Comparison of ENCODE assay signal across 8 mouse cellular contexts in genomic region chr3:90508287-90508949, GRCm38 (mm10). TPM values are rescaled to one million over a fixed set of nuclear protein-coding genes. Genes with fewer than 3 reads are reported as not detected.
DNase-seq lines count a peak whose midpoint lies in the region; ATAC-seq lines count a peak whose summit lies in the region.

No protein-coding gene starts in this region.

- intact Hi-C loops in heart, postnatal 36 days (cut with DNase I): loop anchor here (2.0 kb wide), 1 partner anchor 18 kb away; the partner anchor contains the start of gene Snapin

- H3K9ac ChIP-seq in heart, embryonic 15.5 days: peak overlapping the region; percentile 96
- H3K9ac ChIP-seq in hindbrain, embryonic 11.5 days (ENCODE audit: low read depth, low read length): peak overlapping the region; percentile 87
- peak overlapping the region; percentile 96 for H3K9ac ChIP-seq in midbrain, embryonic 15.5 days

- H3K9me3 ChIP-seq in heart, embryonic 15.5 days (replicated peaks): no peaks in the 10 kb centered on the region
- no peaks in the 10 kb centered on the region for H3K9me3 ChIP-seq in hindbrain, embryonic 11.5 days (ENCODE audit: control insufficient read depth, low read length)
- H3K9me3 ChIP-seq in midbrain, embryonic 15.5 days: no peaks in the 10 kb centered on the region

- peak overlapping the region; percentile 84 for H3K4me3 ChIP-seq in heart, embryonic 15.5 days
- H3K4me3 ChIP-seq in hindbrain, embryonic 11.5 days (ENCODE audit: low read depth, low read length): peak overlapping the region; percentile 77
- peak overlapping the region; percentile 98 for H3K4me3 ChIP-seq in midbrain, embryonic 15.5 days

- peak overlapping the region; percentile 93 for H3K27ac ChIP-seq in heart, embryonic 15.5 days
- H3K27ac ChIP-seq in hindbrain, embryonic 11.5 days (ENCODE audit: low read depth, low read length): peak overlapping the region; percentile 86
- H3K27ac ChIP-seq in midbrain, embryonic 15.5 days: peak overlapping the region; percentile 97

- H3K27me3 ChIP-seq in heart, embryonic 15.5 days: no peaks in the 10 kb centered on the region
- no peaks in the 10 kb centered on the region for H3K27me3 ChIP-seq in hindbrain, embryonic 11.5 days (ENCODE audit: control insufficient read depth, insufficient read depth, low read length)
- peaks cover 7% of the 10 kb centered on the region; the same call in 1 of the 2 replicates for H3K27me3 ChIP-seq in midbrain, embryonic 15.5 days (replicated peaks)

- no peak for DNase-seq in heart, postnatal 36 days
- DNase-seq in MEL-GATA-1-ER (ENCODE audit: extremely low read depth, low read depth): peak; percentile 36
- DNase-seq in hindbrain, embryonic 11.5 days (ENCODE audit: low spot score): no peak
- no peak for DNase-seq in adrenal gland, adult 8-10 months
- no peak for DNase-seq in ovary, adult 18-20 months (ENCODE audit: low spot score)
- no peak for DNase-seq in thymus, postnatal 4 days

- ATAC-seq in heart, embryonic 15.5 days (replicated peaks; ENCODE audit: insufficient number of reproducible peaks, insufficient read depth, low FRiP score, low read depth): no peak
- ATAC-seq in hindbrain, embryonic 11.5 days (ENCODE audit: low FRiP score): no peak
- no peak for ATAC-seq in midbrain, embryonic 15.5 days (replicated peaks)

- peaks cover 43% of the 10 kb centered on the region for H3K36me3 ChIP-seq in heart, embryonic 15.5 days
- peaks cover 12% of the 10 kb centered on the region; the same call in 1 of the 2 replicates for H3K36me3 ChIP-seq in hindbrain, embryonic 11.5 days (ENCODE audit: control insufficient read depth, insufficient read depth, low read length)
- H3K36me3 ChIP-seq in midbrain, embryonic 15.5 days (replicated peaks): peaks cover 23% of the 10 kb centered on the region; the same call in 1 of the 2 replicates

- peaks cover 30% of the 10 kb centered on the region for H3K4me1 ChIP-seq in heart, embryonic 15.5 days (replicated peaks)
- 0 out of 2 replicates have a peak, but pooled peaks cover 2% of the 10 kb centered on the region for H3K4me1 ChIP-seq in hindbrain, embryonic 11.5 days (replicated peaks; ENCODE audit: control insufficient read depth, insufficient read depth, low read length)
- H3K4me1 ChIP-seq in midbrain, embryonic 15.5 days: peaks cover 29% of the 10 kb centered on the region

- WGBS in heart, embryonic 15.5 days: 3% methylated on average over 20 of the region's 20 CpGs
- 7% methylated on average over 20 of the region's 20 CpGs for whole genome bisulfite sequencing in hindbrain, embryonic 11.5 days
- 4% methylated on average over 20 of the region's 20 CpGs for WGBS in midbrain, embryonic 15.5 days

- peak overlapping the region; percentile 66 for H3K4me2 ChIP-seq in heart, embryonic 15.5 days
- peak overlapping the region; percentile 83 for H3K4me2 ChIP-seq in hindbrain, embryonic 11.5 days (replicated peaks; ENCODE audit: low read depth, low read length)
- H3K4me2 ChIP-seq in midbrain, embryonic 15.5 days: peak overlapping the region; percentile 68

RNA-seq across cellular contexts. Expression of gene Chtop, which starts 0.9 kb away (rescaled TPM):
- polyA plus RNA-seq in heart, embryonic 15.5 days (2015; fragmentation: Nextera tagmentation; extraction: Ambion mirVana): 90.9 and 98.3 TPM in 2 replicates
- total RNA-seq in heart, postnatal 36 days (2021): 100 to 1,000 TPM in 1 of 2 experiments, 10 to 100 TPM in 1; 92.7 to 106 TPM
- 138 and 143 TPM in 2 replicates for polyA plus RNA-seq in hindbrain, embryonic 11.5 days (2014; fragmentation: Nextera tagmentation; extraction: Ambion mirVana)
- polyA plus RNA-seq in midbrain, embryonic 15.5 days (2015; fragmentation: Nextera tagmentation; extraction: Ambion mirVana): 184 and 185 TPM in 2 replicates
- total RNA-seq in adrenal gland, adult 8-10 months (2022): 100 to 1,000 TPM; 114 to 130 (median 125) TPM

RNA-seq across cellular contexts. Expression of gene S100a1, which starts 5.8 kb away (rescaled TPM):
- 247 and 315 TPM in 2 replicates for polyA plus RNA-seq in heart, embryonic 15.5 days (2015; fragmentation: Nextera tagmentation; extraction: Ambion mirVana)
- total RNA-seq in heart, postnatal 36 days (2021): 100 to 1,000 TPM; 897 to 921 TPM
- 8.4 and 9.8 TPM in 2 replicates for polyA plus RNA-seq in hindbrain, embryonic 11.5 days (2014; fragmentation: Nextera tagmentation; extraction: Ambion mirVana)
- polyA plus RNA-seq in midbrain, embryonic 15.5 days (2015; fragmentation: Nextera tagmentation; extraction: Ambion mirVana): 11.5 and 13.4 TPM in 2 replicates
- total RNA-seq in adrenal gland, adult 8-10 months (2022): 100 to 1,000 TPM in 2 of 4 experiments, 10 to 100 TPM in 2; 80.7 to 112 (median 94.7) TPM

RNA-seq across cellular contexts. Expression of gene S100a13, which starts 5.8 kb away (rescaled TPM):
- 73.0 and 94.1 TPM in 2 replicates for polyA plus RNA-seq in heart, embryonic 15.5 days (2015; fragmentation: Nextera tagmentation; extraction: Ambion mirVana)
- total RNA-seq in heart, postnatal 36 days (2021): 10 to 100 TPM; 31.2 to 32.1 TPM
- polyA plus RNA-seq in hindbrain, embryonic 11.5 days (2014; fragmentation: Nextera tagmentation; extraction: Ambion mirVana): 10.9 and 15.0 TPM in 2 replicates
- 7.0 and 7.4 TPM in 2 replicates for polyA plus RNA-seq in midbrain, embryonic 15.5 days (2015; fragmentation: Nextera tagmentation; extraction: Ambion mirVana)
- 10 to 100 TPM; 21.7 to 26.9 (median 23.4) TPM for total RNA-seq in adrenal gland, adult 8-10 months (2022)

RNA-seq across cellular contexts. Expression of gene Snapin, which starts 17.6 kb away (rescaled TPM):
- 71.5 and 75.1 TPM in 2 replicates for polyA plus RNA-seq in heart, embryonic 15.5 days (2015; fragmentation: Nextera tagmentation; extraction: Ambion mirVana)
- 10 to 100 TPM; 61.0 to 71.3 TPM for total RNA-seq in heart, postnatal 36 days (2021)
- 72.3 and 77.9 TPM in 2 replicates for polyA plus RNA-seq in hindbrain, embryonic 11.5 days (2014; fragmentation: Nextera tagmentation; extraction: Ambion mirVana)
- 83.4 and 89.2 TPM in 2 replicates for polyA plus RNA-seq in midbrain, embryonic 15.5 days (2015; fragmentation: Nextera tagmentation; extraction: Ambion mirVana)
- total RNA-seq in adrenal gland, adult 8-10 months (2022): 100 to 1,000 TPM in 1 of 4 experiments, 10 to 100 TPM in 3; 73.3 to 105 (median 83.4) TPM

RNA-seq across cellular contexts. Expression of gene S100a14, which starts 18.2 kb away (rescaled TPM):
- polyA plus RNA-seq in heart, embryonic 15.5 days (2015; fragmentation: Nextera tagmentation; extraction: Ambion mirVana): 1.1 and 7.5 TPM in 2 replicates
- total RNA-seq in heart, postnatal 36 days (2021): under 1 TPM; 0.46 to 0.53 TPM
- polyA plus RNA-seq in hindbrain, embryonic 11.5 days (2014; fragmentation: Nextera tagmentation; extraction: Ambion mirVana): not detected in 2 replicates
- polyA plus RNA-seq in midbrain, embryonic 15.5 days (2015; fragmentation: Nextera tagmentation; extraction: Ambion mirVana): 0.40 TPM in 1 of 2 replicates, not detected in the other
- 1 to 10 TPM in 2 of 4 experiments, under 1 TPM in 1, not detected in 1; 0.42 to 1.5 (median 1.2) TPM for total RNA-seq in adrenal gland, adult 8-10 months (2022)

Comparison
In these comparisons a context has a peak if more than half of its experiments do, and no peak if none do; other contexts are left out.
1. RNA of gene S100a1, which starts 5.8 kb away (polyA plus RNA-seq): 247 to 315 TPM in heart, embryonic 15.5 days; 11.5 to 13.4 TPM in midbrain, embryonic 15.5 days and 8.4 to 9.8 TPM in hindbrain, embryonic 11.5 days; every median in the first group is over 10 times any median in the second.
2. Peak in every context shown above with its lines, with median percentiles within 50 percentile points of each other: H3K27ac ChIP-seq, H3K4me2 ChIP-seq, H3K4me3 ChIP-seq and H3K9ac ChIP-seq.